Mouse (Mus musculus) lung, embryonic 14.5 days (tissue): ENCODE data around the gene Gm49322. TPM values are rescaled to one million over a fixed set of nuclear protein-coding genes. Genes with fewer than 3 reads are reported as not detected.
A peak's percentile ranks its signal among the peaks of the same experiment; 100 is the strongest.

Source experiments
- ATAC-seq: fragments of 200-750 bp; cut with Nextera tagmentation; 2 replicates; pipeline ENCODE4 v1.8.0; 2017; ENCODE audit warnings: mild to moderate bottlenecking, moderate TSS enrichment, moderate library complexity; ENCODE audit not compliant: insufficient read depth
- DNase-seq: peaks from one replicate; pipeline ENCODE4 v3.0.0-alpha.2; 2015
- H3K27ac ChIP-seq: fragments of 300-500 bp; sonication (generic); 2 replicates; pipeline ENCODE4 v1.5.1; 2014; ENCODE audit warnings: low read depth, mild to moderate bottlenecking, moderate library complexity
- H3K27me3 ChIP-seq: fragments of 300-500 bp; sonication (generic); 2 replicates; pipeline ENCODE4 v1.6.1; 2014; ENCODE audit warnings: low read length, control low read depth; ENCODE audit not compliant: insufficient read depth
- H3K36me3 ChIP-seq: fragments of 300-500 bp; sonication (generic); 2 replicates; pipeline ENCODE4 v1.6.1; 2014; ENCODE audit warnings: control low read depth; ENCODE audit not compliant: insufficient read depth
- H3K4me1 ChIP-seq: fragments of 300-500 bp; sonication (generic); 2 replicates; pipeline ENCODE4 v1.6.1; 2014; ENCODE audit warnings: antibody characterized with exemption, control low read depth; ENCODE audit not compliant: insufficient read depth
- H3K4me2 ChIP-seq: fragments of 300-500 bp; sonication (generic); 2 replicates; pipeline ENCODE4 v1.6.1; 2014; ENCODE audit warnings: mild to moderate bottlenecking
- H3K4me3 ChIP-seq: fragments of 300-500 bp; sonication (generic); 2 replicates; pipeline ENCODE4 v1.5.1; 2014; ENCODE audit warnings: low read depth, low read length
- H3K9ac ChIP-seq: fragments of 300-500 bp; sonication (generic); 2 replicates; pipeline ENCODE4 v1.6.1; 2014
- H3K9me3 ChIP-seq: fragments of 300-500 bp; sonication (generic); 2 replicates; pipeline ENCODE4 v1.6.1; 2016; ENCODE audit warnings: low read depth, low read length, control low read depth
- CTCF ChIP-seq: IDR thresholded peaks from 2 replicates; pipeline ENCODE4 v1.5.1; 2016; ENCODE audit warnings: antibody characterized with exemption, low read depth
- WGBS: fragments of 180-500 bp; shearing (Covaris S2); extraction: QIAGEN DNeasy Blood & Tissue Kit; methylation state at CpG from one replicate; pipeline ENCODE4 v1.1.7; 2014; 5-methylcytosine and 5-hydroxymethylcytosine counted together
- polyA plus RNA-seq: library from polyadenylated mRNA; unstranded; fragments of >200 nt; fragmentation: Nextera tagmentation; extraction: Ambion mirVana; gene quantifications from 2 replicates; pipeline ENCODE4 v1.2.1, GENCODE M21; 2014

Gm49322 gene
- polyA plus RNA-seq, 1 experiment from 2014 or later: 3.1 TPM

DNA sequence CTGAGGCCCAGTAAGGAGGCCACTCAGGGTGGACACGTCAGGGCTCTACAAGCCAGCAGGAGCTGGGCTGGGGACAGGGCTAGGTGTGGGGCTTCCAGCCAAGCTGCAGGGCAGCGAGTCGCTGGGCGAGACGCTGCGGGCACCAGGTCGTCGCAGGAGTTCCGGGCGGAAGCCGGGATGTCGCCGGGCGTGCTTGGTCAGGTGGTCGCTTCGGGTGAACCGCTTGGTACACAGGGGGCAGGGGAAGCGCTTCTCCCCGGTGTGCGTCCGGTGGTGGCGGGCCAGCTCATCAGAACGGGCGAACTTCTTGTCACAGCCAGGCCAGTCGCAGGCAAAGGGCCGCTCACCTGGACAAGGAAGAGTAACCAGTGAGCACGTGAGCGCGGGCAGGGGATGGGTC is 36.9 kb upstream of the Gm49322 start:
- H3K27me3 ChIP-seq: no peaks in the 10 kb centered on the region
- ATAC-seq: no peak
- no peaks in the 10 kb centered on the region for H3K9me3 ChIP-seq
- H3K9ac ChIP-seq: no peak overlapping the region
- no peak overlapping the region for H3K4me3 ChIP-seq
- no peak for TF ChIP-seq CTCF
- 94% methylated on average over 29 of the region's 29 CpGs for WGBS
- peaks cover 19% of the 10 kb centered on the region for H3K4me1 ChIP-seq
- peaks cover 16% of the 10 kb centered on the region for H3K36me3 ChIP-seq
- H3K27ac ChIP-seq: no peak overlapping the region
- H3K4me2 ChIP-seq: no peak overlapping the region
- DNase-seq: no peak

DNA sequence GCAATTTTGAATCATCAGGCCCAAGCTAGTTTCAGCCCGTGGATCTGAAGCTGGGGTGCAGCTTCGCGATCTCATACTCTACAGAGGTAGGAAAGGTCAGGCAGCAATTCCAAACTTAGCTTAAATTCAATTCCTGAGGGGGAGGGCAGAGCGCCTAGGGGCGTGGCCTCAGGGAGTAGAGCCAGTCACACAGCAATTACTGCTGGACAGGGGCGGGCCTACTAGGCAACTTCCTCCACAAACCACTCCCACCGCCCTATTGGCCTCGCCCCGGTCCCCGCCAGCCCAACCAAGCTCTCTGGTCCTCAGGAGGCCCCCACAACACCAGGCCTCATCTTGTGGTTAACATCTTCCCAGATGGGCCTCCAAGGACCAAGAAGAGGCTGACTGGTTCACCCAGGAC is 36.2 kb upstream of the Gm49322 start:
- ATAC-seq (no peak), DNase-seq (peak; percentile 59)
- Histone ChIP-seq H3K4me2 (peak overlapping the region; percentile 52), H3K36me3 (peaks cover 16% of the 10 kb centered on the region), H3K27me3 (no peaks in the 10 kb centered on the region), H3K9ac (no peak overlapping the region), H3K27ac (peak overlapping the region; percentile 45; the same call in 1 of the 2 replicates), H3K4me1 (peaks cover 24% of the 10 kb centered on the region), H3K9me3 (no peaks in the 10 kb centered on the region), H3K4me3 (peak overlapping the region; percentile 18; the same call in 1 of the 2 replicates)
- WGBS: 35% methylated on average over 10 of the region's 10 CpGs
- no peak for TF ChIP-seq CTCF

DNA sequence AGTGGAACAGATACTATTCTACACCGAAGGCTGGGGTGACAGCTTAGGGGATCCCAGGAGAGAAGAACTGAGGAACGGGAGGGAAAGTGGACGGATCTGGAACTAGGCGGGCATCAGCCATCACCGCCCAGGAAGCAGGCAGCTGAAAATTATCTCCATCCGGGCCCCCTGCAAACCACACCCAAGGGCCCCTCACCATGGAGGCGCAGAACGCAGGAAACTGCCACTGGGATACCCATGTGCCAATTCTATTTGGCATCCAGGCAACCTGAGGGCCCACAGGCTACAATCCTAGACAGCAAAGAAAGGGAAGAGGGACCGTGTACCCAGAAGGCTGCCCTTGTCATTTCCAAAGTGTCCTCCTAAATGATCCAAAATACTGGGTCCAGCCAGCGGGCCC is 35.4 kb upstream of the Gm49322 start:
- peak overlapping the region; percentile 18; the same call in 1 of the 2 replicates for H3K4me3 ChIP-seq
- 82% methylated on average over 10 of the region's 10 CpGs for WGBS
- H3K9ac ChIP-seq: peak overlapping the region; percentile 46; the same call in 1 of the 2 replicates
- no peak for DNase-seq
- peaks cover 16% of the 10 kb centered on the region for H3K36me3 ChIP-seq
- H3K9me3 ChIP-seq: no peaks in the 10 kb centered on the region
- H3K4me1 ChIP-seq: peaks cover 24% of the 10 kb centered on the region
- no peak for ATAC-seq
- H3K27ac ChIP-seq: peak overlapping the region; percentile 36; the same call in 1 of the 2 replicates
- H3K27me3 ChIP-seq: no peaks in the 10 kb centered on the region
- TF ChIP-seq CTCF: no peak
- H3K4me2 ChIP-seq: peak overlapping the region; percentile 52

DNA sequence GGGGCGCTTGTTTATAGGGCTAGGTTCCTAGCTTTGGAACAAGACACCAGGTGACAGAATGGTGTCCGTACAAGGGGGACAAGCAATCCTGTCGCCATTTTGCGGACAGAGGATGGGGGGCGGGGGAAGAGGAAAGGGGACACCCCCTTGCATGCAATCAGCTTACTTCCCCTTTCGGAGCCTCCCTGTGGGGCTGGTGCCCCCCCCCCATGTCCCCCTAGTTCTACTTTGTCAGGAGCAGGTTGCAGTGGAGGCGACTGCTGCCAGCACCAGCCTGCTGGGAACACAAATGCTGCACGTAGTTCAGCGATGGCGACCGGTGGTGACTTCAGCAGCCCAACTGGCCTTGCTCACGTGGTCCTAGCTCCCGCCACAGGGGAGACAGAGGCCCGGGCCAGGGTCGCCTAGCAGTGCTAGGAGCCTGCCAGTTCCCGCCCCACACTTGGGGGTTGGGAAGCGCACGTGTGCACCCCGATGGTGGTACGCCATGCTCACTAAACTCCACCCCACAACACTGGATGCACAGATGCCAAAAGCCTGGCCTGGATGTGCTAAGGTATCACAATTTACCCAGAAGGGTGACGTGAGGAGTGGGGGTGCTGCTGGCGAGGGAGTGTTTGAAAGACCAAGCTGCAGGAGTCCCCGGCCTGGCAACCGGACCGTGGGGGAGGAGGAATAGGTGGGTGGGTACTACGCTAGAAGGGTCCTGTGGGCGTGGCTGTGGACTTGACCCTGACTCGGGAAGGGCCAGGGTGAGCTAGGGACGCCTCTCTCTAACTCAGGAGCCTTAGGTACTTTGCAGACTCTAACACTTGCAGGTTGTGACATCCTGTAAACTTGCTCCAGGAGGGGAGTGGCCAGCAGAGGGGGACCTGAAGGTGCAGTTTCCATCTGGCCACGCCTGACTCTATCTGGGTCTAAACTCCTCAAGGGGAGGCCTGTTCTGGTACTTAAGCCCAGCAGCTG is 34.7 kb upstream of the Gm49322 start:
- DNase-seq (peak; percentile 44), ATAC-seq (0 out of 2 replicates have a peak, but pooled peaks have one; percentile 15)
- peak overlapping the region; percentile 18 for H3K4me3 ChIP-seq
- WGBS: 20% methylated on average over 30 of the region's 30 CpGs
- H3K36me3 ChIP-seq: peaks cover 13% of the 10 kb centered on the region
- no peaks in the 10 kb centered on the region for H3K27me3 ChIP-seq
- peak overlapping the region; percentile 62 for H3K27ac ChIP-seq
- TF ChIP-seq CTCF: no peak
- peak overlapping the region; percentile 52 for H3K4me2 ChIP-seq
- peaks cover 29% of the 10 kb centered on the region for H3K4me1 ChIP-seq
- no peaks in the 10 kb centered on the region for H3K9me3 ChIP-seq
- H3K9ac ChIP-seq: peak overlapping the region; percentile 46

DNA sequence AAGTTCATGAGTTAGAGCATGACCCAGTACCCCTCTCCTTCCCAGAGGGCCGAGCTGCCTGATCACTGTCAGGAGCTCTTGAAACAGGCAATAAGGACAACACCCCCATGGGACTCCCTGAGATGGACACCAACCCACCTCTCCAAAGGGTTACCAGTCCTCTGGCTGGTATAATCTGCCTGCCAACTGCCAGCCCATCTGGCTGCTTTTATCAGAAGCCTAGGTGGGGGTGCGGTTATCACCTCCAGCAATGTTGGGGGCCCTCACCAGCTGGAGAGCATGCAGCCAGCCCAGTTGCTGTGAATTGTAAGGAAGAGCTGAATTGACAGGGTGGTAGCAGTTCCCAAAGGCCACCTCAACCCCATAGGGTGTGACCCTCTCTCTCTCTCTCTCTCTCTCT is 33.3 kb upstream of the Gm49322 start:
- Histone ChIP-seq H3K9ac (no peak overlapping the region), H3K36me3 (peaks cover 13% of the 10 kb centered on the region)

DNA sequence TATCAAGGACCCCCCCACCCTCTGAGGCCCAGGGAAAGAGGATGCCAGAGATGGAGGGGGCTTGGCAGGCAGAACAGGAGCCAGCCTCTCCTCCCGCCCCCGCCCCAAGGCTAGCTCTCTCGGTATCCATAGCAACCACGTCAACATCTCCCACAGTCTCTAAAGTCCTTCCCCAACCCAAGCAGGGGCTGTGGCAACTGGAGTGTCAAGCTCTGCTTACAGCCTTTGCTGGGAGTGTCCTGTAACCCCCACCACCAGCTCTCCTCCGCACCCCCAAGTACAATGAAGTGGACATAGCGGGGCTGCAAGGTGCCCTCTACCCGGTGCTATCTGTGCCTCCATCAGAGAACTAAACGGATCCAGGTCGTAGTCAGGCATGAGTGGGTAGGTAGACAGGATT is 31.9 kb upstream of the Gm49322 start:
- DNase-seq (no peak), ATAC-seq (no peak)
- WGBS: 48% methylated on average over 9 of the region's 9 CpGs
- TF ChIP-seq CTCF: no peak
- H3K9ac ChIP-seq: peak overlapping the region; percentile 31
- H3K4me3 ChIP-seq: no peak overlapping the region
- H3K36me3 ChIP-seq: no peaks in the 10 kb centered on the region
- H3K27ac ChIP-seq: peak overlapping the region; percentile 55
- H3K4me2 ChIP-seq: 0 out of 2 replicates have a peak overlapping the region, but pooled peaks have one; percentile 8
- H3K27me3 ChIP-seq: no peaks in the 10 kb centered on the region
- H3K4me1 ChIP-seq: peaks cover 27% of the 10 kb centered on the region
- H3K9me3 ChIP-seq: no peaks in the 10 kb centered on the region

More for the DNA sequence above, 33.3 kb upstream of the Gm49322 start:
- Histone ChIP-seq H3K27ac (0 out of 2 replicates have a peak overlapping the region, but pooled peaks have one; percentile 62), H3K4me2 (no peak overlapping the region; the same call in 1 of the 2 replicates), H3K4me3 (no peak overlapping the region), H3K4me1 (peaks cover 25% of the 10 kb centered on the region), H3K9me3 (no peaks in the 10 kb centered on the region), H3K27me3 (no peaks in the 10 kb centered on the region)
- WGBS: 70% methylated on average over 2 of the region's 2 CpGs
- ATAC-seq (no peak), DNase-seq (no peak)
- TF ChIP-seq CTCF: no peak

DNA sequence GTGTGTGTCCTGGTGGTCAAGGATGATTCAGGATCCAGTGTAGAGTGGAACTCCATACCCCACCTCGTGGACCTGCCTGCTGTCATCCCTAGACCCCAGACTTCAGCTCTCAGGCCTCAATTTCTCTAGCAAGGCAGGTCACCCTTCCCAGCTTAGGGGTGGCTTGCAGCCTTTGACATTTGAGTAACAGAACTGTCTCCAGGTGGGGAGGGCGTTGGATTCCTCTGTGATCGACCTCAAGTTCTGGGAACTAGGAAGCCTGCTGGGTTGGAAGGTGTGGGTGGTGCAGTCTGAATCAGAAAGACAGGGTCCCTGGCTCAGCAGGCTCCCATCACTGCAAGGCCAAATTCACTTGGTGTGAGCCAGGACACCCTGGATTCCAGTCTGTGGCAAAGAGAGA is 30.9 kb upstream of the Gm49322 start:
- no peak for TF ChIP-seq CTCF
- Histone ChIP-seq H3K4me3 (peak overlapping the region; percentile 87; the same call in 1 of the 2 replicates), H3K36me3 (no peaks in the 10 kb centered on the region), H3K9ac (no peak overlapping the region; the same call in 1 of the 2 replicates), H3K27me3 (no peaks in the 10 kb centered on the region), H3K4me2 (peak overlapping the region; percentile 76), H3K27ac (no peak overlapping the region), H3K4me1 (peaks cover 28% of the 10 kb centered on the region), H3K9me3 (no peaks in the 10 kb centered on the region)
- WGBS: 73% methylated on average over 3 of the region's 3 CpGs
- no peak for DNase-seq
- no peak for ATAC-seq
